Mouse (Mus musculus) ES-Bruce4 (cell line): ENCODE results near the gene Wbp1. TPM values are rescaled to one million over a fixed set of nuclear protein-coding genes. Genes with fewer than 3 reads are reported as not detected.

Source experiments
- H3K27ac ChIP-seq: 2 replicates; pipeline ENCODE4 v1.5.1; 2012; ENCODE audit warnings: low read length, inconsistent platforms; ENCODE audit not compliant: insufficient read depth
- H3K27me3 ChIP-seq: 2 replicates; pipeline ENCODE4 v1.6.1; 2012; ENCODE audit warnings: mild to moderate bottlenecking, low read length, inconsistent platforms; ENCODE audit not compliant: control insufficient read depth, poor library complexity, insufficient read depth, severe bottlenecking
- H3K36me3 ChIP-seq: 2 replicates; pipeline ENCODE4 v1.6.1; 2012; ENCODE audit warnings: inconsistent platforms, mild to moderate bottlenecking, low read length, moderate library complexity; ENCODE audit not compliant: control insufficient read depth, poor library complexity, insufficient read depth, severe bottlenecking
- H3K4me1 ChIP-seq: one replicate; pipeline ENCODE4 v1.8.1; 2011; ENCODE audit warnings: low read length; ENCODE audit not compliant: control insufficient read depth, insufficient read depth
- H3K4me3 ChIP-seq: 2 replicates; pipeline ENCODE4 v1.5.1; 2011; ENCODE audit warnings: low read depth, mild to moderate bottlenecking, low read length
- H3K9ac ChIP-seq: 2 replicates; pipeline ENCODE4 v1.6.1; 2012; ENCODE audit warnings: low read depth, mild to moderate bottlenecking, inconsistent platforms; ENCODE audit not compliant: poor library complexity, severe bottlenecking
- H3K9me3 ChIP-seq: replicated peaks from 2 replicates; pipeline ENCODE4 v1.6.1; 2012; ENCODE audit warnings: mild to moderate bottlenecking, low read length, inconsistent platforms; ENCODE audit not compliant: control insufficient read depth, poor library complexity, insufficient read depth, severe bottlenecking
- CTCF ChIP-seq: IDR thresholded peaks from one replicate; pipeline ENCODE4 v1.8.1; 2011; ENCODE audit warnings: low read depth, low read length
- EP300 ChIP-seq: IDR thresholded peaks from 2 replicates; pipeline ENCODE4 v1.6.1; 2011; ENCODE audit warnings: low read depth, low read length; ENCODE audit not compliant: insufficient read depth
- POLR2A ChIP-seq: IDR thresholded peaks from one replicate; pipeline ENCODE4 v1.8.1; 2011; ENCODE audit warnings: low read length; ENCODE audit not compliant: insufficient read depth
- polyA plus RNA-seq: library from polyadenylated mRNA; stranded (reverse); fragments of >200 nt; gene quantifications from 2 replicates; pipeline ENCODE4 v1.2.4, GENCODE M21; 2011; ENCODE audit warnings: low read depth; ENCODE audit not compliant: missing spikeins, insufficient read depth, insufficient read length

Gene Wbp1
- polyA plus RNA-seq, 1 experiment, result 26.7 TPM

- TF ChIP-seq CTCF (no peak), EP300 (no peak), POLR2A (no peak)
- peak overlapping the region; percentile 62 for H3K9ac ChIP-seq
Observed at GRCm38 (mm10) chr6:83137576-83137950, 16.2 kb upstream of the Wbp1 start.

GRCm38 (mm10) chr6:83136881-83137575 is 15.7 kb upstream of the Wbp1 start:
- no peaks in the 10 kb centered on the region for H3K36me3 ChIP-seq
- peak overlapping the region; percentile 62 for H3K9ac ChIP-seq
- H3K4me3 ChIP-seq, result peak overlapping the region; percentile 62
- H3K9me3 ChIP-seq, result no peaks in the 10 kb centered on the region
- H3K27me3 ChIP-seq, result no peaks in the 10 kb centered on the region
- no peak for TF ChIP-seq CTCF
- no peak for TF ChIP-seq EP300
- TF ChIP-seq POLR2A, result no peak
- no peak overlapping the region for H3K27ac ChIP-seq
- H3K4me1 ChIP-seq, result peaks cover 6% of the 10 kb centered on the region

More at GRCm38 (mm10) chr6:83137576-83137950, 16.2 kb upstream of the Wbp1 start:
- no peak overlapping the region for H3K27ac ChIP-seq
- H3K9me3 ChIP-seq, result no peaks in the 10 kb centered on the region
- H3K4me1 ChIP-seq, result peaks cover 6% of the 10 kb centered on the region
- H3K36me3 ChIP-seq, result no peaks in the 10 kb centered on the region
- peak overlapping the region; percentile 62 for H3K4me3 ChIP-seq
- no peaks in the 10 kb centered on the region for H3K27me3 ChIP-seq

GRCm38 (mm10) chr6:83136291-83136880 is 15.0 kb upstream of the Wbp1 start:
- peak overlapping the region; percentile 26 for H3K9ac ChIP-seq
- TF ChIP-seq EP300, result no peak
- no peak for TF ChIP-seq POLR2A
- no peaks in the 10 kb centered on the region for H3K9me3 ChIP-seq
- H3K36me3 ChIP-seq, result no peaks in the 10 kb centered on the region
- H3K4me1 ChIP-seq, result peaks cover 4% of the 10 kb centered on the region
- H3K27ac ChIP-seq, result no peak overlapping the region
- H3K27me3 ChIP-seq, result no peaks in the 10 kb centered on the region
- peak overlapping the region; percentile 62 for H3K4me3 ChIP-seq

- Histone ChIP-seq H3K4me1 (peaks cover 4% of the 10 kb centered on the region), H3K9ac (peak overlapping the region; percentile 26), H3K27me3 (no peaks in the 10 kb centered on the region), H3K9me3 (no peaks in the 10 kb centered on the region), H3K4me3 (peak overlapping the region; percentile 48), H3K36me3 (no peaks in the 10 kb centered on the region), H3K27ac (no peak overlapping the region)
- TF ChIP-seq EP300 (no peak), POLR2A (no peak), CTCF (no peak)
Observed at GRCm38 (mm10) chr6:83135571-83136161, 14.3 kb upstream of the Wbp1 start.

- no peaks in the 10 kb centered on the region for H3K27me3 ChIP-seq
- peak within 1 kb of the TSS; percentile 48 for H3K4me3 ChIP-seq
- peaks cover 4% of the 10 kb centered on the region for H3K4me1 ChIP-seq
- peak within 1 kb of the TSS; percentile 26 for H3K9ac ChIP-seq
- TF ChIP-seq EP300 (no peak), POLR2A (no peak), CTCF (no peak)
- H3K9me3 ChIP-seq, result no peaks in the 10 kb centered on the region
- no peak within 1 kb of the TSS for H3K27ac ChIP-seq
- no peaks in the 10 kb centered on the region for H3K36me3 ChIP-seq
Observed at GRCm38 (mm10) chr6:83134951-83135513, 13.7 kb upstream of the Wbp1 start, which contains the start of gene Rtkn. Rtkn (plus strand) TSS chr6:83135463.
